Mouse (Mus musculus): ENCODE measurements around the gene Gm26602. TPM values are rescaled to one million over a fixed set of nuclear protein-coding genes. Genes with fewer than 3 reads are reported as not detected.
"Not testable (repeated sequence)": the region's sequence is repeated elsewhere in the genome, so short reads cannot be mapped to it uniquely, and the experiment has no call there.

Gm26602 gene
- polyA plus RNA-seq, 1 experiment = not detected

GRCm38 (mm10) chr10:79953946-79954345, 43.3 kb downstream of the Gm26602 start:
- Histone ChIP-seq H3K79me2 (ENCODE audit: control insufficient read depth, insufficient read depth) (no peaks in the 10 kb centered on the region), H3K4me2 (ENCODE audit: low read depth) (no peak overlapping the region), H3K27me3 (ENCODE audit: control insufficient read depth, insufficient read depth, insufficient read length) (peaks cover 4% of the 10 kb centered on the region), H3K36me3 (ENCODE audit: control insufficient read depth, insufficient read depth) (peaks cover 8% of the 10 kb centered on the region), H3K4me3 (no peak overlapping the region), H3ac (ENCODE audit: control insufficient read depth, insufficient read length) (no peak overlapping the region)
- TF ChIP-seq MAX (IDR thresholded peaks at IDR 0.05; ENCODE audit: low read depth) (no peak), MYOD1 (IDR thresholded peaks at IDR 0.05; ENCODE audit: control insufficient read depth in 1 of 3, insufficient read length in 2 of 3, low read depth in 2 of 3) (no peak), USF1 (IDR thresholded peaks at IDR 0.05; ENCODE audit: low read depth) (no peak), E2F4 (IDR thresholded peaks at IDR 0.05; ENCODE audit: insufficient read depth) (no peak), TCF12 (IDR thresholded peaks at IDR 0.05; ENCODE audit: insufficient read depth, poor library complexity, severe bottlenecking) (no peak), SRF (IDR thresholded peaks at IDR 0.05; ENCODE audit: control insufficient read depth, insufficient read length, low read depth) (no peak), POLR2A (IDR thresholded peaks at IDR 0.05; ENCODE audit: insufficient read length, low read depth) (no peak), CEBPB (IDR thresholded peaks at IDR 0.05; ENCODE audit: insufficient read depth, poor library complexity, severe bottlenecking) (no peak), POLR2AphosphoS2 (IDR thresholded peaks at IDR 0.05; ENCODE audit: insufficient read length, low read depth) (no peak), MYOG (IDR thresholded peaks at IDR 0.05; ENCODE audit: control insufficient read depth in 1 of 3, insufficient read depth in 1 of 3, insufficient read length in 2 of 3, low read depth in 2 of 3) (no peak), TCF3 (IDR thresholded peaks at IDR 0.05; ENCODE audit: insufficient read length, low read depth) (no peak), REST (IDR thresholded peaks at IDR 0.05; ENCODE audit: insufficient read depth, insufficient read length) (no peak)

DNA sequence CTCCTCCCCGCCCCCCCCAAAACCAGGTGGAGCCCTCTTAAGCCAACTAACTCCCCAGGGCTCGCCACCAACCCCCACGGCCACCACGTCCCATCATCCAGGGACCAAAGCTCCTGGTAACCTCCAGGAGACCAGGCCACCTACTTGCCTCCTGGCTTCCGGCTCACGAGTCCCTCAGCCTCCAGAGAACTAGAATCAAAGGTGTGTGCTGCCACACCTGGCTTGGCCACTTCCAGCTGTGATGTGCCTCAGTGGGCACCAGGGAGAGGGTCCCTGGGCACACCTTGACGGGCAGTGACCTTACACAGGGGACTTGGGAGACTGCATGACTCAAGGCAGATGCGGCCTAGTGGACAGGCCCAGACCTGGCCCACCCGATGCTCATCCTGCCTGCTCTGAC, 45.0 kb downstream of the Gm26602 start:
- Histone ChIP-seq H3K79me2 (ENCODE audit: control insufficient read depth, insufficient read depth) (peaks cover 5% of the 10 kb centered on the region), H3K36me3 (ENCODE audit: control insufficient read depth, insufficient read depth) (peaks cover 6% of the 10 kb centered on the region), H3ac (ENCODE audit: control insufficient read depth, insufficient read length) (no peak overlapping the region), H3K27me3 (ENCODE audit: control insufficient read depth, insufficient read depth, insufficient read length) (peaks cover 4% of the 10 kb centered on the region), H3K4me2 (ENCODE audit: low read depth) (no peak overlapping the region), H3K4me3 (no peak overlapping the region)
- no peak for TF ChIP-seq TCF3 (IDR thresholded peaks at IDR 0.05; ENCODE audit: insufficient read length, low read depth)

GRCm38 (mm10) chr10:79956643-79957154, 46.0 kb downstream of the Gm26602 start:
- Histone ChIP-seq H3ac (ENCODE audit: control insufficient read depth, insufficient read length) (no peak overlapping the region), H3K27me3 (ENCODE audit: control insufficient read depth, insufficient read depth, insufficient read length) (peaks cover 4% of the 10 kb centered on the region), H3K36me3 (ENCODE audit: control insufficient read depth, insufficient read depth) (peaks cover 6% of the 10 kb centered on the region), H3K4me2 (ENCODE audit: low read depth) (no peak overlapping the region), H3K79me2 (ENCODE audit: control insufficient read depth, insufficient read depth) (peaks cover 13% of the 10 kb centered on the region), H3K4me3 (no peak overlapping the region)
- no peak for TF ChIP-seq POLR2AphosphoS2 (IDR thresholded peaks at IDR 0.05; ENCODE audit: insufficient read length, low read depth)
- TF ChIP-seq MAX (IDR thresholded peaks at IDR 0.05; ENCODE audit: low read depth) = no peak
- TF ChIP-seq POLR2A (IDR thresholded peaks at IDR 0.05; ENCODE audit: insufficient read length, low read depth) = no peak
- no peak for TF ChIP-seq TCF12 (IDR thresholded peaks at IDR 0.05; ENCODE audit: insufficient read depth, poor library complexity, severe bottlenecking)
- TF ChIP-seq E2F4 (IDR thresholded peaks at IDR 0.05; ENCODE audit: insufficient read depth) = no peak
- TF ChIP-seq SRF (IDR thresholded peaks at IDR 0.05; ENCODE audit: control insufficient read depth, insufficient read length, low read depth) = no peak
- TF ChIP-seq TCF3 (IDR thresholded peaks at IDR 0.05; ENCODE audit: insufficient read length, low read depth) = no peak

GRCm38 (mm10) chr10:79958140-79958816, 47.6 kb downstream of the Gm26602 start:
- no peak overlapping the region for H3ac ChIP-seq (ENCODE audit: control insufficient read depth, insufficient read length)
- H3K4me3 ChIP-seq = no peak overlapping the region
- H3K27me3 ChIP-seq (ENCODE audit: control insufficient read depth, insufficient read depth, insufficient read length) = peaks cover 4% of the 10 kb centered on the region
- TF ChIP-seq REST (IDR thresholded peaks at IDR 0.05; ENCODE audit: insufficient read depth, insufficient read length) (no peak), E2F4 (IDR thresholded peaks at IDR 0.05; ENCODE audit: insufficient read depth) (no peak), TCF3 (IDR thresholded peaks at IDR 0.05; ENCODE audit: insufficient read length, low read depth) (no peak), MYOG (IDR thresholded peaks at IDR 0.05; ENCODE audit: control insufficient read depth in 1 of 3, insufficient read depth in 1 of 3, insufficient read length in 2 of 3, low read depth in 2 of 3) (no peak), USF1 (IDR thresholded peaks at IDR 0.05; ENCODE audit: low read depth) (no peak), MYOD1 (IDR thresholded peaks at IDR 0.05; ENCODE audit: control insufficient read depth in 1 of 3, insufficient read length in 2 of 3, low read depth in 2 of 3) (no peak), MAX (IDR thresholded peaks at IDR 0.05; ENCODE audit: low read depth) (no peak), POLR2AphosphoS2 (IDR thresholded peaks at IDR 0.05; ENCODE audit: insufficient read length, low read depth) (no peak)
- peak overlapping the region; percentile 28 for H3K4me2 ChIP-seq (ENCODE audit: low read depth)
- H3K36me3 ChIP-seq (ENCODE audit: control insufficient read depth, insufficient read depth) = no peaks in the 10 kb centered on the region
- peaks cover 13% of the 10 kb centered on the region for H3K79me2 ChIP-seq (ENCODE audit: control insufficient read depth, insufficient read depth)

GRCm38 (mm10) chr10:79959412-79959811, 48.8 kb downstream of the Gm26602 start:
- not testable (repeated sequence) for H3K27me3 ChIP-seq (ENCODE audit: control insufficient read depth, insufficient read depth, insufficient read length); H3K36me3 ChIP-seq (ENCODE audit: control insufficient read depth, insufficient read depth)
- Histone ChIP-seq H3K4me3 (peak overlapping the region; percentile 55), H3K79me2 (ENCODE audit: control insufficient read depth, insufficient read depth) (peaks cover 13% of the 10 kb centered on the region), H3K4me2 (ENCODE audit: low read depth) (peak overlapping the region; percentile 74), H3ac (ENCODE audit: control insufficient read depth, insufficient read length) (peak overlapping the region; percentile 60)

Measured in myocyte (in vitro differentiated cells).